Mouse (Mus musculus): Measurements from ENCODE around the gene Xylt1. TPM values are rescaled to one million over a fixed set of nuclear protein-coding genes. Genes with fewer than 3 reads are reported as not detected.
A peak's percentile ranks its signal among the peaks of the same experiment; 100 is the strongest.

Gene Xylt1
- polyA plus RNA-seq, 1 experiment from 2014 or later = 2.6 TPM

GRCm38 (mm10) chr7:117543041-117543440 is 162.3 kb downstream of the Xylt1 start:
- H3K27ac ChIP-seq (ENCODE audit: low read length) = no peak overlapping the region
- H3K4me2 ChIP-seq (ENCODE audit: low read length) = no peak overlapping the region
- no peaks in the 10 kb centered on the region for H3K27me3 ChIP-seq (replicated peaks; ENCODE audit: control insufficient read depth, insufficient read depth, low read length)
- H3K9ac ChIP-seq (replicated peaks; ENCODE audit: low read depth, low read length) = no peak overlapping the region
- H3K4me3 ChIP-seq (replicated peaks; ENCODE audit: low read length) = no peak overlapping the region
- ATAC-seq = no peak
- peaks cover 7% of the 10 kb centered on the region for H3K4me1 ChIP-seq (replicated peaks; ENCODE audit: control insufficient read depth, insufficient read depth, low read length)
- 60% methylated on average over 8 of the region's 8 CpGs for WGBS
- no peaks in the 10 kb centered on the region for H3K36me3 ChIP-seq (ENCODE audit: control insufficient read depth, insufficient read depth)
- no peaks in the 10 kb centered on the region for H3K9me3 ChIP-seq (ENCODE audit: control insufficient read depth, low read length)

GRCm38 (mm10) chr7:117544126-117544525 is 163.3 kb downstream of the Xylt1 start:
- 70% methylated on average over 2 of the region's 2 CpGs for WGBS

GRCm38 (mm10) chr7:117548301-117548700 is 167.5 kb downstream of the Xylt1 start:
- H3K4me1 ChIP-seq (replicated peaks; ENCODE audit: control insufficient read depth, insufficient read depth, low read length) = peaks cover 36% of the 10 kb centered on the region
- no peak for ATAC-seq
- no peak overlapping the region for H3K4me3 ChIP-seq (replicated peaks; ENCODE audit: low read length)
- H3K27ac ChIP-seq (ENCODE audit: low read length) = no peak overlapping the region
- H3K9ac ChIP-seq (replicated peaks; ENCODE audit: low read depth, low read length) = no peak overlapping the region
- H3K27me3 ChIP-seq (replicated peaks; ENCODE audit: control insufficient read depth, insufficient read depth, low read length) = no peaks in the 10 kb centered on the region
- no peak overlapping the region for H3K4me2 ChIP-seq (ENCODE audit: low read length)
- 42% methylated on average over 8 of the region's 8 CpGs for WGBS
- no peaks in the 10 kb centered on the region for H3K9me3 ChIP-seq (ENCODE audit: control insufficient read depth, low read length)
- H3K36me3 ChIP-seq (ENCODE audit: control insufficient read depth, insufficient read depth) = no peaks in the 10 kb centered on the region

More at GRCm38 (mm10) chr7:117544126-117544525, 163.3 kb downstream of the Xylt1 start:
- Histone ChIP-seq H3K27me3 (replicated peaks; ENCODE audit: control insufficient read depth, insufficient read depth, low read length) (no peaks in the 10 kb centered on the region), H3K4me1 (replicated peaks; ENCODE audit: control insufficient read depth, insufficient read depth, low read length) (peaks cover 15% of the 10 kb centered on the region), H3K9ac (replicated peaks; ENCODE audit: low read depth, low read length) (no peak overlapping the region), H3K9me3 (ENCODE audit: control insufficient read depth, low read length) (no peaks in the 10 kb centered on the region), H3K4me2 (ENCODE audit: low read length) (no peak overlapping the region), H3K4me3 (replicated peaks; ENCODE audit: low read length) (no peak overlapping the region), H3K27ac (ENCODE audit: low read length) (no peak overlapping the region), H3K36me3 (ENCODE audit: control insufficient read depth, insufficient read depth) (no peaks in the 10 kb centered on the region)
- no peak for ATAC-seq

GRCm38 (mm10) chr7:117550916-117551549 is 170.3 kb downstream of the Xylt1 start:
- no peak overlapping the region; the same call in 1 of the 2 replicates for H3K4me2 ChIP-seq (ENCODE audit: low read length)
- no peak overlapping the region for H3K4me3 ChIP-seq (replicated peaks; ENCODE audit: low read length)
- WGBS = 19% methylated on average over 16 of the region's 16 CpGs
- no peaks in the 10 kb centered on the region for H3K27me3 ChIP-seq (replicated peaks; ENCODE audit: control insufficient read depth, insufficient read depth, low read length)
- H3K36me3 ChIP-seq (ENCODE audit: control insufficient read depth, insufficient read depth) = no peaks in the 10 kb centered on the region
- H3K9ac ChIP-seq (replicated peaks; ENCODE audit: low read depth, low read length) = peak overlapping the region; percentile 11
- peak; percentile 64 for ATAC-seq
- H3K9me3 ChIP-seq (ENCODE audit: control insufficient read depth, low read length) = no peaks in the 10 kb centered on the region
- H3K4me1 ChIP-seq (replicated peaks; ENCODE audit: control insufficient read depth, insufficient read depth, low read length) = peaks cover 48% of the 10 kb centered on the region
- 0 out of 2 replicates have a peak overlapping the region, but pooled peaks have one; percentile 20 for H3K27ac ChIP-seq (ENCODE audit: low read length)

- Histone ChIP-seq H3K27me3 (replicated peaks; ENCODE audit: control insufficient read depth, insufficient read depth, low read length) (no peaks in the 10 kb centered on the region), H3K9ac (replicated peaks; ENCODE audit: low read depth, low read length) (0 out of 2 replicates have a peak overlapping the region, but pooled peaks have one; percentile 14), H3K9me3 (ENCODE audit: control insufficient read depth, low read length) (no peaks in the 10 kb centered on the region), H3K4me2 (ENCODE audit: low read length) (no peak overlapping the region), H3K4me3 (replicated peaks; ENCODE audit: low read length) (no peak overlapping the region), H3K36me3 (ENCODE audit: control insufficient read depth, insufficient read depth) (no peaks in the 10 kb centered on the region), H3K27ac (ENCODE audit: low read length) (no peak overlapping the region), H3K4me1 (replicated peaks; ENCODE audit: control insufficient read depth, insufficient read depth, low read length) (peaks cover 43% of the 10 kb centered on the region)
- ATAC-seq = peak; percentile 9; the same call in 1 of the 2 replicates
- 35% methylated on average over 12 of the region's 12 CpGs for WGBS
Measured at GRCm38 (mm10) chr7:117553228-117553627, 172.4 kb downstream of the Xylt1 start.

GRCm38 (mm10) chr7:117555735-117556134 is 175.0 kb downstream of the Xylt1 start:
- Histone ChIP-seq H3K4me2 (ENCODE audit: low read length) (no peak overlapping the region), H3K36me3 (ENCODE audit: control insufficient read depth, insufficient read depth) (no peaks in the 10 kb centered on the region), H3K4me1 (replicated peaks; ENCODE audit: control insufficient read depth, insufficient read depth, low read length) (peaks cover 27% of the 10 kb centered on the region), H3K27ac (ENCODE audit: low read length) (no peak overlapping the region), H3K9ac (replicated peaks; ENCODE audit: low read depth, low read length) (no peak overlapping the region), H3K27me3 (replicated peaks; ENCODE audit: control insufficient read depth, insufficient read depth, low read length) (no peaks in the 10 kb centered on the region), H3K4me3 (replicated peaks; ENCODE audit: low read length) (no peak overlapping the region), H3K9me3 (ENCODE audit: control insufficient read depth, low read length) (no peaks in the 10 kb centered on the region)
- WGBS = 32% methylated on average over 2 of the region's 2 CpGs
- peak; percentile 32; the same call in 1 of the 2 replicates for ATAC-seq

GRCm38 (mm10) chr7:117558166-117558565 is 177.4 kb downstream of the Xylt1 start:
- Histone ChIP-seq H3K27me3 (replicated peaks; ENCODE audit: control insufficient read depth, insufficient read depth, low read length) (no peaks in the 10 kb centered on the region), H3K9me3 (ENCODE audit: control insufficient read depth, low read length) (no peaks in the 10 kb centered on the region), H3K4me2 (ENCODE audit: low read length) (no peak overlapping the region), H3K4me1 (replicated peaks; ENCODE audit: control insufficient read depth, insufficient read depth, low read length) (peaks cover 14% of the 10 kb centered on the region), H3K27ac (ENCODE audit: low read length) (no peak overlapping the region), H3K36me3 (ENCODE audit: control insufficient read depth, insufficient read depth) (no peaks in the 10 kb centered on the region), H3K9ac (replicated peaks; ENCODE audit: low read depth, low read length) (no peak overlapping the region), H3K4me3 (replicated peaks; ENCODE audit: low read length) (no peak overlapping the region)
- ATAC-seq = 0 out of 2 replicates have a peak, but pooled peaks have one; percentile 32
- 21% methylated on average over 2 of the region's 2 CpGs for WGBS

- peaks cover 8% of the 10 kb centered on the region; the same call in 1 of the 2 replicates for H3K4me1 ChIP-seq (replicated peaks; ENCODE audit: control insufficient read depth, insufficient read depth, low read length)
- H3K9me3 ChIP-seq (ENCODE audit: control insufficient read depth, low read length) = no peaks in the 10 kb centered on the region
- no peak overlapping the region for H3K4me2 ChIP-seq (ENCODE audit: low read length)
- WGBS = 95% methylated on average over 3 of the region's 3 CpGs
- ATAC-seq = no peak
- H3K27me3 ChIP-seq (replicated peaks; ENCODE audit: control insufficient read depth, insufficient read depth, low read length) = no peaks in the 10 kb centered on the region
- no peak overlapping the region for H3K27ac ChIP-seq (ENCODE audit: low read length)
- no peaks in the 10 kb centered on the region for H3K36me3 ChIP-seq (ENCODE audit: control insufficient read depth, insufficient read depth)
- H3K9ac ChIP-seq (replicated peaks; ENCODE audit: low read depth, low read length) = no peak overlapping the region
- H3K4me3 ChIP-seq (replicated peaks; ENCODE audit: low read length) = no peak overlapping the region
Measured at GRCm38 (mm10) chr7:117559051-117559450, 178.3 kb downstream of the Xylt1 start.

- 58% methylated on average over 9 of the region's 9 CpGs for WGBS
- Histone ChIP-seq H3K9me3 (ENCODE audit: control insufficient read depth, low read length) (no peaks in the 10 kb centered on the region), H3K4me2 (ENCODE audit: low read length) (no peak overlapping the region), H3K36me3 (ENCODE audit: control insufficient read depth, insufficient read depth) (no peaks in the 10 kb centered on the region), H3K9ac (replicated peaks; ENCODE audit: low read depth, low read length) (no peak overlapping the region), H3K27me3 (replicated peaks; ENCODE audit: control insufficient read depth, insufficient read depth, low read length) (no peaks in the 10 kb centered on the region), H3K27ac (ENCODE audit: low read length) (no peak overlapping the region), H3K4me1 (replicated peaks; ENCODE audit: control insufficient read depth, insufficient read depth, low read length) (peaks cover 7% of the 10 kb centered on the region), H3K4me3 (replicated peaks; ENCODE audit: low read length) (no peak overlapping the region)
- ATAC-seq = peak; percentile 36; the same call in 1 of the 2 replicates
Measured at GRCm38 (mm10) chr7:117563939-117564499, 183.2 kb downstream of the Xylt1 start.
